Mouse (Mus musculus) forebrain, embryonic 15.5 days (tissue): ENCODE measurements at regions not wholly inside any gene's neighbourhood (a gene's known extent, or its start where the extent isn't known, plus 50 kb on each side); places are given as distances from the start of the nearest gene placed in this dataset.

Experiments
- ATAC-seq: fragments of 200-750 bp; cut with Nextera tagmentation; replicated peaks from 2 replicates; pipeline ENCODE4 v1.8.0; 2017; ENCODE audit warnings: mild to moderate bottlenecking, moderate TSS enrichment, moderate library complexity
- H3K27ac ChIP-seq: fragments of 300-500 bp; sonication (generic); replicated peaks from 2 replicates; pipeline ENCODE4 v1.5.1; 2015; ENCODE audit warnings: mild to moderate bottlenecking, inconsistent platforms
- H3K27me3 ChIP-seq: fragments of 300-500 bp; sonication (generic); 2 replicates; pipeline ENCODE4 v1.6.1; 2015; ENCODE audit warnings: inconsistent platforms
- H3K36me3 ChIP-seq: fragments of 300-500 bp; sonication (generic); 2 replicates; pipeline ENCODE4 v1.6.1; 2015; ENCODE audit warnings: mild to moderate bottlenecking, inconsistent platforms
- H3K4me1 ChIP-seq: fragments of 300-500 bp; sonication (generic); 2 replicates; pipeline ENCODE4 v1.6.1; 2015; ENCODE audit warnings: inconsistent platforms
- H3K4me2 ChIP-seq: fragments of 300-500 bp; sonication (generic); replicated peaks from 2 replicates; pipeline ENCODE4 v1.6.1; 2015; ENCODE audit warnings: mild to moderate bottlenecking, inconsistent platforms
- H3K4me3 ChIP-seq: fragments of 300-500 bp; sonication (generic); 2 replicates; pipeline ENCODE4 v1.5.1; 2015; ENCODE audit warnings: mild to moderate bottlenecking, inconsistent platforms
- H3K9ac ChIP-seq: fragments of 300-500 bp; sonication (generic); replicated peaks from 2 replicates; pipeline ENCODE4 v1.6.1; 2015; ENCODE audit warnings: mild to moderate bottlenecking, inconsistent platforms
- H3K9me3 ChIP-seq: fragments of 300-500 bp; sonication (generic); 2 replicates; pipeline ENCODE4 v1.6.1; 2016; ENCODE audit warnings: inconsistent platforms
- WGBS: fragments of 180-500 bp; shearing (Covaris S2); methylation state at CpG from one replicate; pipeline ENCODE4 v1.1.7; 2015; ENCODE audit warnings: mixed read lengths; 5-methylcytosine and 5-hydroxymethylcytosine counted together

GRCm38 (mm10) chr5:119464553-119464952 lies 205.9 kb upstream of the Tbx3 start:
- 92% methylated on average over 4 of the region's 4 CpGs for WGBS
- no peaks in the 10 kb centered on the region for H3K27me3 ChIP-seq
- H3K4me1 ChIP-seq, result no peaks in the 10 kb centered on the region
- H3K9ac ChIP-seq, result no peak overlapping the region
- H3K27ac ChIP-seq, result no peak overlapping the region
- H3K9me3 ChIP-seq, result no peaks in the 10 kb centered on the region
- no peaks in the 10 kb centered on the region for H3K36me3 ChIP-seq
- no peak overlapping the region for H3K4me3 ChIP-seq
- H3K4me2 ChIP-seq, result no peak overlapping the region
- ATAC-seq, result no peak

- H3K9me3 ChIP-seq, result no peaks in the 10 kb centered on the region
- no peaks in the 10 kb centered on the region for H3K27me3 ChIP-seq
- 87% methylated on average over 13 of the region's 13 CpGs for WGBS
- no peak overlapping the region for H3K9ac ChIP-seq
- no peak overlapping the region for H3K27ac ChIP-seq
- no peak overlapping the region for H3K4me3 ChIP-seq
- H3K4me2 ChIP-seq, result no peak overlapping the region
- no peak for ATAC-seq
- H3K4me1 ChIP-seq, result no peaks in the 10 kb centered on the region
- no peaks in the 10 kb centered on the region for H3K36me3 ChIP-seq
Observed at GRCm38 (mm10) chr5:119467346-119468085, 203.0 kb upstream of the Tbx3 start.

- no peak for ATAC-seq
- Histone ChIP-seq H3K9ac (no peak overlapping the region), H3K4me3 (no peak overlapping the region), H3K4me2 (no peak overlapping the region), H3K9me3 (no peaks in the 10 kb centered on the region), H3K4me1 (no peaks in the 10 kb centered on the region; the same call in 1 of the 2 replicates), H3K27ac (no peak overlapping the region), H3K27me3 (no peaks in the 10 kb centered on the region), H3K36me3 (no peaks in the 10 kb centered on the region)
- WGBS, result 85% methylated on average over 2 of the region's 2 CpGs
Observed at GRCm38 (mm10) chr5:119477926-119478325, 192.5 kb upstream of the Tbx3 start.

DNA sequence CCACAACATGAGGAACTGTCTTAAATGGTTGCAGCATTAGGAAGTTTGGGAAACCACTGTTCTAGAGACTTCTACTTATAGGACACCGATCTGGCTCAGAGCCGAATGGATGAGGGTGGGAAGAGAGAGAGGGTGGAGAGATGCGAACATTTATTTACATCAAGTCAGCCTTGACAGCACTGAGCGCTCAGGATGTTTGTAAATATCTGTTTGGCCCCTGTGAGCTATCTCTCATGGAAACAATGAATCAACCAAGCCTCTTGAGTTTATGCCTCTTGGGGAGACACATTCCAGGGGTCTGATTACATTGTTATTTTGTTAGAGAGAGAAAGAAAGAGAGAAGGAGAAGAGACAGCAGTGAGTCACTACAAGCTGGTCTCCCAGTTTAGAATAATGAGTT lies 192.1 kb upstream of the Tbx3 start:
- no peaks in the 10 kb centered on the region for H3K27me3 ChIP-seq
- H3K4me2 ChIP-seq, result no peak overlapping the region
- no peak for ATAC-seq
- no peaks in the 10 kb centered on the region; the same call in 1 of the 2 replicates for H3K4me1 ChIP-seq
- WGBS, result 86% methylated on average over 4 of the region's 4 CpGs
- H3K4me3 ChIP-seq, result no peak overlapping the region
- H3K9ac ChIP-seq, result no peak overlapping the region
- H3K36me3 ChIP-seq, result no peaks in the 10 kb centered on the region
- H3K9me3 ChIP-seq, result no peaks in the 10 kb centered on the region
- H3K27ac ChIP-seq, result no peak overlapping the region

DNA sequence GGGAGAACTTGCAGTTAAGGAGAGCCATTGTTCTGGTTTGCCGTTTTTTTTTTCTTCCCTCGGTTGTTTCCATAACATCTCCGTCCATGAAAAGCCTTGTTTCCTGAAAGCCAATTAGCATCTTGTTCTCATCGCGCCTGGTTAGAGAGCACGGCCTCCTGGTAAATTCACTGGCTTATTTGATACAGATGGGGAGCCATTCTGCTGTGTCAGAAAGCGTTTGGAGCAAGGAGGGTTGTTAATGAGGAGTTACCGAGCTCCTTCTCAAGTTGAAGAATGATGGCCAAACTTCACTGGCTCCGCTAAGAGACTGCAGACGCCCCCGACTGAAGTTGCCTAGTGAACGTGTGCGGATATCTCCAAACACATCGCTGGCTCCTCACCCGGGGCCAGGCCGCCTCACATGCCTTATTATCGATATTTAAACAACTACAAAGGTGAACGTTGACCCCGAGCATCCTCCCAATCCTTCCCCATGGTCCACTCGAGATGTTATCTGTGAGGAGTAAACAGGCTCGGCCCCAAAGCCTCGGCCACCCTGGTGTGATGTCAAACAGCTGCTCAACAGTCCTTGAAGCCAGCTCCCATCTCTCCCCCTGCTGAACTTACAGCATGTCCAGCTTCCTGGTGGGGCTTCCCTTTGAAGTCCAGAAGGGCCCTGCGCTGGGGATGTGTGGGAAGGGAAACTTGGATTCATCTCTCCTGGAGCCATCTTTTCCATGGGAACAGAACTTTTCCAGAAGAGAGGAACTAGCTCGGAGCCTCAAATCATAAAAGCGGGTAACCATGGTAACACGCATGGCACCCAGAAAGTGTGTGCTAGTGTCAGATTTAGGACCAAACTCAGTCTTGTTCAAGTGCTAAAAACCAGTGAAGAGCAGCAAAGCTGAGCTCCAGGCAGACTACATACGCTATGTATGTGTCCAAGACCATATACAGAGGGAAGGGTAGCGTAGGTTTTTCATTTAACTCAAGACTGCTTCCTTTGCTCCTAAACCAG lies 190.0 kb upstream of the Tbx3 start:
- no peak for ATAC-seq

GRCm38 (mm10) chr5:119483706-119484105 lies 186.8 kb upstream of the Tbx3 start:
- 91% methylated on average over 8 of the region's 8 CpGs for WGBS
- Histone ChIP-seq H3K9me3 (no peaks in the 10 kb centered on the region), H3K9ac (no peak overlapping the region), H3K36me3 (no peaks in the 10 kb centered on the region), H3K27me3 (no peaks in the 10 kb centered on the region), H3K4me1 (no peaks in the 10 kb centered on the region; the same call in 1 of the 2 replicates), H3K4me3 (no peak overlapping the region), H3K4me2 (no peak overlapping the region), H3K27ac (no peak overlapping the region)
- no peak for ATAC-seq

More for the DNA sequence above, 190.0 kb upstream of the Tbx3 start:
- WGBS, result 51% methylated on average over 28 of the region's 28 CpGs
- H3K4me3 ChIP-seq, result no peak overlapping the region
- H3K36me3 ChIP-seq, result no peaks in the 10 kb centered on the region
- no peaks in the 10 kb centered on the region for H3K27me3 ChIP-seq
- H3K27ac ChIP-seq, result no peak overlapping the region
- H3K4me1 ChIP-seq, result no peaks in the 10 kb centered on the region; the same call in 1 of the 2 replicates
- H3K9ac ChIP-seq, result no peak overlapping the region
- no peaks in the 10 kb centered on the region for H3K9me3 ChIP-seq
- no peak overlapping the region for H3K4me2 ChIP-seq

- Histone ChIP-seq H3K4me3 (no peak overlapping the region), H3K4me2 (no peak overlapping the region), H3K9me3 (no peaks in the 10 kb centered on the region), H3K9ac (no peak overlapping the region), H3K27me3 (no peaks in the 10 kb centered on the region), H3K27ac (no peak overlapping the region), H3K4me1 (no peaks in the 10 kb centered on the region), H3K36me3 (no peaks in the 10 kb centered on the region)
- no peak for ATAC-seq
Observed at GRCm38 (mm10) chr5:119486196-119486595, 184.3 kb upstream of the Tbx3 start.

- 67% methylated on average over 8 of the region's 8 CpGs for WGBS
- Histone ChIP-seq H3K36me3 (no peaks in the 10 kb centered on the region), H3K27me3 (no peaks in the 10 kb centered on the region), H3K4me3 (no peak overlapping the region), H3K4me2 (no peak overlapping the region), H3K9me3 (no peaks in the 10 kb centered on the region), H3K4me1 (no peaks in the 10 kb centered on the region), H3K27ac (no peak overlapping the region), H3K9ac (no peak overlapping the region)
- ATAC-seq, result no peak
Observed at GRCm38 (mm10) chr5:119487184-119487583, 183.3 kb upstream of the Tbx3 start.

DNA sequence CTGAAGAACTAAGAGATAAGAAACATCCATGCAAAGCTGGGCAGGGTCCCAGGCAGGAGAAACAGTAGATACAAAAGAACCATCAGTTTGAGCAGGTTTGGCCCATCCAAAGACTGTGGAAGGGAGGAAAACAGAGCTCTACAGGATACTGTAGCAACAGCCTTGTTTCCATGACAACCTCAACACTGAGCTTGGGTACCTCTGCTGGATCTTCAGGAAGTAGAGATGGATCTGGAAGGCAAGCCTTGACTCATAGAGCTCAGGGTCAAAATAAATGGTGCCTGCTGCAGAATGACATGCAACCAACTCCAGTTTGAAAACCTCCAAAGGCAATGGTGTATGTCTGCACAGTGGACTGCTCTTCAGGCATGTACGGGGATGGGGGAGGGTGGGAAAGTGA lies 173.0 kb upstream of the Tbx3 start:
- 91% methylated on average over 1 of the region's 1 CpGs for WGBS
- Histone ChIP-seq H3K27ac (no peak overlapping the region), H3K4me3 (no peak overlapping the region), H3K4me1 (no peaks in the 10 kb centered on the region), H3K9me3 (no peaks in the 10 kb centered on the region), H3K36me3 (no peaks in the 10 kb centered on the region), H3K27me3 (no peaks in the 10 kb centered on the region), H3K9ac (no peak overlapping the region), H3K4me2 (no peak overlapping the region)
- ATAC-seq, result no peak

DNA sequence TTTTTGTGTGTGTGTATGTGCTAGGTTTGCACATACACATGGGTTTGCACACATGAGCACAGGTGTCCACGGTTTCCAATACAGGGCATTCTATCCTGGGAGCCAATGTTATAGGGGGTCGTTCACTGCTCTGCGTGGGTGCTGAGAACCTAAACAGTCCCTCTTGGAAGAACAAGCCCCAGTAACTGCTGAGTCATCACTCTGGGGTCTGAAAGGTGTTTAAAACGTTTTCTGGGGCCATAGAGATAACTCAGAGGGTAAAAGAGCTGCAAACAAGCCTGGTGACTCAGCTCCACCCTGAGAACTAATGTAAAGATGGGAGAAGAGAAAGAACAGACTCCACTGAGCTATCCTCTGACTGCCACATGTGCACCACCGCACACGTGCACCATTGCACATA lies 172.0 kb upstream of the Tbx3 start:
- no peak for ATAC-seq
- 75% methylated on average over 6 of the region's 6 CpGs for WGBS

DNA sequence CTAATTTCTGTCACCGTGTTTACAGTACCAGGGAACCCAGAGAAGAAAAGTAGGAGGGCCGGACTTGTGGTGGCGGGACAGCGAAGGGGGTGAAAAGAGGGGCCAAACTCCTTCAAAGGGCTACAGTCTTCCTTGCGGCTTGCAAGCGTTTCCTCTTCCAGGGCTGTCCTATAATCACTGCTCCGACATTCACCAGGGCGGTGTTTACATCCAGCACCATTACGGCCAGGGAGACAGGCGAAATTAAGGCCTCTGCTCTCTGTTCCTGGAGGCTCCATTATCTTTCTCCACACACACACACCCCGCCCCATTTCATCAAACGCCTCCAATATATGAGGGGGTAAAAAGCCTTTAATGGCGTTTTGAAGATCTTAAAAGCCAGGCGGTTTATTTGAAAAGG lies 162.8 kb upstream of the Tbx3 start:
- Histone ChIP-seq H3K4me2 (no peak overlapping the region), H3K4me3 (no peak overlapping the region), H3K9ac (no peak overlapping the region), H3K27ac (no peak overlapping the region), H3K27me3 (no peaks in the 10 kb centered on the region), H3K36me3 (no peaks in the 10 kb centered on the region), H3K9me3 (no peaks in the 10 kb centered on the region), H3K4me1 (no peaks in the 10 kb centered on the region)
- 78% methylated on average over 14 of the region's 14 CpGs for WGBS
- ATAC-seq, result no peak

More for the DNA sequence above, 172.0 kb upstream of the Tbx3 start:
- no peak overlapping the region for H3K9ac ChIP-seq
- H3K9me3 ChIP-seq, result no peaks in the 10 kb centered on the region
- no peak overlapping the region for H3K4me3 ChIP-seq
- H3K27ac ChIP-seq, result no peak overlapping the region
- no peaks in the 10 kb centered on the region for H3K36me3 ChIP-seq
- no peaks in the 10 kb centered on the region for H3K4me1 ChIP-seq
- no peaks in the 10 kb centered on the region for H3K27me3 ChIP-seq
- H3K4me2 ChIP-seq, result no peak overlapping the region

DNA sequence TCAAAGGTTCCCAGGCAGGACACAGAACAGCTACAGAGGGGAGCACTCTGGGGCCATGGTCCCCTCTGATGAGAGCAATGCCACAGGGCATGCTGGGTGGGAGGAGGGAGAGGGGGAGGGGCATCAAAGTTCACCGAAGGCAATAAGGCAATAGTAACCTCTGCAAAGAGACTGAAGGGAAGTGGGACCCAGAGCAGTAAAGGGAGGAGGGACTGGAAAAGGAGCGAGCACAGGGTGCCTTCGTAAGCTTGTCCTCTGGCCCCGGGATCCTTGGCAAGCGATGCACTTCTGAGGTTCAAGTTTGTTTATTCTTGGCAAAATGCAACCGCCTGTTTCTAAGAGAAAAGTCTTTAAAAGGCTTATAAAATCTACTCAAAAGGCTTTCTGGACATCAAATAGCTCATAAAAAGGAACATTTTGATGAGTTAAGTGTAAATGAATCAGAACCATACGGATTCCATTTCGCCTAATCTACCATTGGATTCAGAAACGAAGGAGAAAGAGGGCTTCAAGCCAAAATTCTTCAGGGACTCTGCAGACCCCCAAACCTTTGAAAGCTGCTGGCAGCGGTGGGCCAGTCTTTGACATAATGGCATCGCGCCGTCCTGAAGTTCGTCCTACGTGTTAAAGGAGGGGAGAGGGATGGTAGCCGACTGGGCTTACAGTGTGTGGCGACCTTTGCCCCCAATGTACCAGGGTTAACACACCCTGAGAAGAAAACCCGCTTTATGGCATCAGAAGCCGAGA lies 151.8 kb upstream of the Tbx3 start:
- 73% methylated on average over 19 of the region's 19 CpGs for WGBS
- no peak overlapping the region for H3K9ac ChIP-seq

More for the DNA sequence above, 151.8 kb upstream of the Tbx3 start:
- ATAC-seq, result no peak
- no peaks in the 10 kb centered on the region for H3K27me3 ChIP-seq
- H3K4me2 ChIP-seq, result no peak overlapping the region
- no peaks in the 10 kb centered on the region for H3K4me1 ChIP-seq
- no peaks in the 10 kb centered on the region for H3K36me3 ChIP-seq
- H3K27ac ChIP-seq, result no peak overlapping the region
- H3K4me3 ChIP-seq, result no peak overlapping the region
- H3K9me3 ChIP-seq, result no peaks in the 10 kb centered on the region
